Mouse (Mus musculus): ENCODE measurements around the gene Snd1. TPM values are rescaled to one million over a fixed set of nuclear protein-coding genes. Genes with fewer than 3 reads are reported as not detected.

Snd1 gene
- polyA plus RNA-seq, 1 experiment, result 35.6 TPM

DNA sequence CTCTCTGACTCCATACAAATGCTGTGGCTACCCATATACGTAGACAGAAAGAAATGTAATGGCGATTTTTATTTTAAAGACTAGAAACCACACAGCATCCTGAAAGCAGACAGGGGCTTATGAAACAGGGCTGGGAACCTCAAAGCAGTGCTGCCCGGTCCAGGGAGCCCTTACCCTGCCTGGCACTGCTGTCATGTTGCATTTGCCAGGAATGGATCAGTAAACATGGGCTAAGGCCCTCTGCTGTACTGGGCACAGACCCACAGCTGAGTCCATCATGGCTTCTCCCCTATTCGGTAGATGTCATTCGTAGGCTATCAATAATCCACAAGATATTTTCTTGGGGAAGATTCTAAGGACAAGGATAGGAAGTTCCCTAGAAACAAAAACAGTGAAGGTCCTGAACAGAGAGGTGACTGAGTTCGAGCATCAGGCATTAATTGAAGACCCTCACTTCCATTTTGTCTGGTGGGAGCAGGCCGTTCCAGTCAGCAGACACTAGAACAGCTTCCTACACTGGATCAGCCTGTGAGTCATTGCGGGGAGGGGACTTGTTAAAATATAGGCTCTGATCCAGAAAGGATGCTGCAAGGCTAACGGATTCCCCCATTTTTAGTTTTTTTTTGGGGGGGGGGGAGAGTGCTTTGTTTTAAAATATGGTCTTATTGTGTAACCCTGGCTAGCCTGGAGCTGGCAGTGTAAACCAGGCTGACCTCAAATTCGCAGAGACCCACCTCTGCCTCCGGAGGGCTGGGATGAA lies 422.6 kb downstream of the Snd1 start:
- no peak overlapping the region for H3K4me3 ChIP-seq (replicated peaks; ENCODE audit: control insufficient read depth, low read depth, low read length)
- TF ChIP-seq CTCF (IDR thresholded peaks at IDR 0.05; ENCODE audit: control insufficient read depth, insufficient read depth, low read length) (no peak), POLR2A (IDR thresholded peaks at IDR 0.05; ENCODE audit: borderline replicate concordance, control insufficient read depth, low read depth, low read length) (no peak)
- no peak overlapping the region for H3K27ac ChIP-seq (ENCODE audit: control insufficient read depth, insufficient read depth, low read depth, low read length, poor library complexity)
- no peaks in the 10 kb centered on the region for H3K4me1 ChIP-seq (ENCODE audit: control insufficient read depth, insufficient read depth, low read length)
- 42% methylated on average over 11 of the region's 11 CpGs for WGBS

- H3K4me3 ChIP-seq (replicated peaks; ENCODE audit: control insufficient read depth, low read depth, low read length), result no peak overlapping the region
- 22% methylated on average over 10 of the region's 10 CpGs for WGBS
- TF ChIP-seq CTCF (IDR thresholded peaks at IDR 0.05; ENCODE audit: control insufficient read depth, insufficient read depth, low read length) (peak; percentile 69), POLR2A (IDR thresholded peaks at IDR 0.05; ENCODE audit: borderline replicate concordance, control insufficient read depth, low read depth, low read length) (no peak)
- no peaks in the 10 kb centered on the region for H3K4me1 ChIP-seq (ENCODE audit: control insufficient read depth, insufficient read depth, low read length)
- no peak overlapping the region for H3K27ac ChIP-seq (ENCODE audit: control insufficient read depth, insufficient read depth, low read depth, low read length, poor library complexity)
These were observed 423.9 kb downstream of the Snd1 start for GRCm38 (mm10) chr6:28898836-28899235.

- no peaks in the 10 kb centered on the region for H3K4me1 ChIP-seq (ENCODE audit: control insufficient read depth, insufficient read depth, low read length)
- H3K4me3 ChIP-seq (replicated peaks; ENCODE audit: control insufficient read depth, low read depth, low read length), result no peak overlapping the region
- 63% methylated on average over 2 of the region's 2 CpGs for WGBS
- no peak overlapping the region for H3K27ac ChIP-seq (ENCODE audit: control insufficient read depth, insufficient read depth, low read depth, low read length, poor library complexity)
- no peak for TF ChIP-seq CTCF (IDR thresholded peaks at IDR 0.05; ENCODE audit: control insufficient read depth, insufficient read depth, low read length)
- no peak for TF ChIP-seq POLR2A (IDR thresholded peaks at IDR 0.05; ENCODE audit: borderline replicate concordance, control insufficient read depth, low read depth, low read length)
These were observed 427.6 kb downstream of the Snd1 start for GRCm38 (mm10) chr6:28902573-28902972.

- H3K4me3 ChIP-seq (replicated peaks; ENCODE audit: control insufficient read depth, low read depth, low read length), result no peak overlapping the region
- WGBS, result 65% methylated on average over 4 of the region's 4 CpGs
- no peak overlapping the region for H3K27ac ChIP-seq (ENCODE audit: control insufficient read depth, insufficient read depth, low read depth, low read length, poor library complexity)
- TF ChIP-seq CTCF (IDR thresholded peaks at IDR 0.05; ENCODE audit: control insufficient read depth, insufficient read depth, low read length) (0 out of 2 replicates have a peak, but pooled peaks have one; percentile 12), POLR2A (IDR thresholded peaks at IDR 0.05; ENCODE audit: borderline replicate concordance, control insufficient read depth, low read depth, low read length) (no peak)
- H3K4me1 ChIP-seq (ENCODE audit: control insufficient read depth, insufficient read depth, low read length), result no peaks in the 10 kb centered on the region
These were observed 429.5 kb downstream of the Snd1 start for GRCm38 (mm10) chr6:28904417-28904816.

GRCm38 (mm10) chr6:28905301-28905700 lies 430.4 kb downstream of the Snd1 start:
- no peak overlapping the region for H3K4me3 ChIP-seq (replicated peaks; ENCODE audit: control insufficient read depth, low read depth, low read length)
- no peak overlapping the region for H3K27ac ChIP-seq (ENCODE audit: control insufficient read depth, insufficient read depth, low read depth, low read length, poor library complexity)
- no peaks in the 10 kb centered on the region for H3K4me1 ChIP-seq (ENCODE audit: control insufficient read depth, insufficient read depth, low read length)
- 72% methylated on average over 8 of the region's 8 CpGs for WGBS
- TF ChIP-seq POLR2A (IDR thresholded peaks at IDR 0.05; ENCODE audit: borderline replicate concordance, control insufficient read depth, low read depth, low read length) (no peak), CTCF (IDR thresholded peaks at IDR 0.05; ENCODE audit: control insufficient read depth, insufficient read depth, low read length) (no peak)

- no peak for TF ChIP-seq CTCF (IDR thresholded peaks at IDR 0.05; ENCODE audit: control insufficient read depth, insufficient read depth, low read length)
- TF ChIP-seq POLR2A (IDR thresholded peaks at IDR 0.05; ENCODE audit: borderline replicate concordance, control insufficient read depth, low read depth, low read length), result no peak
- H3K4me1 ChIP-seq (ENCODE audit: control insufficient read depth, insufficient read depth, low read length), result no peaks in the 10 kb centered on the region
- WGBS, result 62% methylated on average over 15 of the region's 15 CpGs
- no peak overlapping the region for H3K4me3 ChIP-seq (replicated peaks; ENCODE audit: control insufficient read depth, low read depth, low read length)
- no peak overlapping the region for H3K27ac ChIP-seq (ENCODE audit: control insufficient read depth, insufficient read depth, low read depth, low read length, poor library complexity)
These were observed 434.9 kb downstream of the Snd1 start for GRCm38 (mm10) chr6:28909866-28910265.

GRCm38 (mm10) chr6:28914981-28915380 lies 440.0 kb downstream of the Snd1 start:
- Histone ChIP-seq H3K27ac (ENCODE audit: control insufficient read depth, insufficient read depth, low read depth, low read length, poor library complexity) (no peak overlapping the region), H3K4me1 (ENCODE audit: control insufficient read depth, insufficient read depth, low read length) (no peaks in the 10 kb centered on the region), H3K4me3 (replicated peaks; ENCODE audit: control insufficient read depth, low read depth, low read length) (no peak overlapping the region)
- TF ChIP-seq CTCF (IDR thresholded peaks at IDR 0.05; ENCODE audit: control insufficient read depth, insufficient read depth, low read length) (no peak), POLR2A (IDR thresholded peaks at IDR 0.05; ENCODE audit: borderline replicate concordance, control insufficient read depth, low read depth, low read length) (no peak)
- 42% methylated on average over 1 of the region's 1 CpGs for WGBS

- Histone ChIP-seq H3K4me1 (ENCODE audit: control insufficient read depth, insufficient read depth, low read length) (no peaks in the 10 kb centered on the region), H3K4me3 (replicated peaks; ENCODE audit: control insufficient read depth, low read depth, low read length) (no peak overlapping the region), H3K27ac (ENCODE audit: control insufficient read depth, insufficient read depth, low read depth, low read length, poor library complexity) (no peak overlapping the region)
- 36% methylated on average over 8 of the region's 8 CpGs for WGBS
- TF ChIP-seq POLR2A (IDR thresholded peaks at IDR 0.05; ENCODE audit: borderline replicate concordance, control insufficient read depth, low read depth, low read length) (no peak), CTCF (IDR thresholded peaks at IDR 0.05; ENCODE audit: control insufficient read depth, insufficient read depth, low read length) (no peak)
These were observed 441.7 kb downstream of the Snd1 start for GRCm38 (mm10) chr6:28916630-28917029.
